Mouse (Mus musculus): ENCODE measurements around the gene Slc25a4. TPM values are rescaled to one million over a fixed set of nuclear protein-coding genes. Genes with fewer than 3 reads are reported as not detected.

The Slc25a4 gene
- polyA plus RNA-seq, 1 experiment, result 876 TPM

DNA sequence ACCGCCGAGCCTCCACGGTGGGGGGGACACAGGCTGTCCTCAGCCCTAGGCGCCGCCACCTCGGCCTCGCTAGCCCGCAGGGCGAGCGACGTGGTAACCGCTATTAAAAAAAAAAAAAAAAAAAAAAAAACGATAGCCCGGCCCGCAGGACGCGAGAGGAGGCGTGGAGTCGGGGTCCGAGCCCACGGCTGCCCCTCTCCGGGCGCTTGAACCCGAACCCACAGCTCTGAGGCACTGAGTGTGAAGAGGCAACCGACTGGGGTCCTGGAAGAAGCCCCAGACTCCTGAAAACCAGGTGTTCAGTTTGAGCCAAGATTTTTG is 47.3 kb downstream of the Slc25a4 start:
- no peaks in the 10 kb centered on the region for H3K4me1 ChIP-seq (ENCODE audit: control insufficient read depth, insufficient read depth, low read length)
- under 1% methylated on average over 25 of the region's 25 CpGs for WGBS
- no peak for DNase-seq
- peak overlapping the region; percentile 89 for H3K27ac ChIP-seq (ENCODE audit: insufficient read depth, low read length)
- no peak for TF ChIP-seq CTCF (IDR thresholded peaks at IDR 0.05; ENCODE audit: borderline replicate concordance, insufficient read depth, low read depth, low read length)
- no peak for TF ChIP-seq POLR2A (IDR thresholded peaks at IDR 0.05; ENCODE audit: borderline replicate concordance, insufficient read depth, low read length)
- H3K4me3 ChIP-seq (replicated peaks; ENCODE audit: insufficient read depth, low read depth, low read length), result peak overlapping the region; percentile 72
- no peaks in the 10 kb centered on the region for H3K27me3 ChIP-seq (ENCODE audit: control insufficient read depth, insufficient read depth, low read length)

DNA sequence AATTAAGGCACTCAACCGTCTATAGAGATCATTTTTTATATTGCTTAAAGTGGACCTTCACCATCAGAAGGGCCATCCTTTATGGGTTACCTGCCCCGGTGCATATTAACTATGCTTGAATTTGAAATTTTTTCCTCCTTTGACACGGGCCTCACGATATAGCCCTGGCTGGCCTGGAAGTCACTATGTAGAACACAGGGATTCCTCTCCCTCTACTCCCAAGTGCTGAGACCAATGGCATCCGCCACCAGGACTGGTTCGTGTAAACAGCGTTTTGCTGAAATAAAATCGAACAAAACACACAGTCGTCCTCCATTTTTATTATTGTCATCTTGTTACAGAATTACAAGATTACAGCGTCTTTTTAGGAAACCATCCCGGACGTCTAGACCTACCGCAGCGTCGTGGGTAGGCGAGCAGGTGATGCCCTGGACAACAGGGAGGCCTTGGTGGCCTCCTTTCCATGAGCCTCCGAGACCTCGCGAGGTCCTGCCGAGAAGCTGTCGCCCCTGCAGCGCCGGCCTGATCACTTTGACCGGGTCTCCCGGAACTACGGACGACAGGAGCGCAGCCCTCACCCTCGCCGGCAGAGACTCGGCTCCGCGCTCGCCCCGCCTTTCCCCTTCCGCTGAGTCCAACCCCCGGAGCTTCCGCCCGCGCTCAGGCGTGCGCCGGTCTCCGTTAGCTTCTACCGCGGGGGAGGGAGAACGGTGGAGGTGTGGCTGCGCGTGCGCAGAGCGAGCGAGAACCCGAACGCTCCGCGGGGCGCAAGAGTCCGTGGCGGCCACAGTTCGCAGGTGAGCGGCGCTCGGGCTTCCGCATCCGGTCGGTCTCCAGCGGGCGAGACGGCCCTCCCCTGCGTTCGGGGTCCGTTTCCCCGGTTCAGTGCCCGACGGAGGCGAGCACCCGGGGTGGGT is 47.9 kb downstream of the Slc25a4 start:
- peak overlapping the region; percentile 89 for H3K27ac ChIP-seq (ENCODE audit: insufficient read depth, low read length)
- no peak for TF ChIP-seq CTCF (IDR thresholded peaks at IDR 0.05; ENCODE audit: borderline replicate concordance, insufficient read depth, low read depth, low read length)
- TF ChIP-seq POLR2A (IDR thresholded peaks at IDR 0.05; ENCODE audit: borderline replicate concordance, insufficient read depth, low read length), result peak; percentile 98
- peak overlapping the region; percentile 72 for H3K4me3 ChIP-seq (replicated peaks; ENCODE audit: insufficient read depth, low read depth, low read length)
- no peaks in the 10 kb centered on the region for H3K4me1 ChIP-seq (ENCODE audit: control insufficient read depth, insufficient read depth, low read length)
- peak; percentile 98 to 99 for DNase-seq
- WGBS, result 1% methylated on average over 77 of the region's 77 CpGs
- H3K27me3 ChIP-seq (ENCODE audit: control insufficient read depth, insufficient read depth, low read length), result no peaks in the 10 kb centered on the region

Other genes with a start within 250 kb of the Slc25a4 start
- gene 1700029J07Rik, start 236.0 kb downstream of the Slc25a4 start, polyA plus RNA-seq (2012; rRNA removed), result 5.1 and 6.9 TPM in 2 replicates
- 68.1 and 71.4 TPM in 2 replicates for gene Ufsp2, start 235.8 kb downstream of the Slc25a4 start, polyA plus RNA-seq (2012; rRNA removed)
- gene Lrp2bp, start 212.0 kb downstream of the Slc25a4 start, polyA plus RNA-seq (2012; rRNA removed), result 0.29 and 0.34 TPM in 2 replicates
- 19.6 and 20.4 TPM in 2 replicates for gene Ankrd37, start 205.6 kb downstream of the Slc25a4 start, polyA plus RNA-seq (2012; rRNA removed)
- gene Cfap97, start 59.5 kb downstream of the Slc25a4 start, polyA plus RNA-seq (2012; rRNA removed), result 17.4 and 17.5 TPM in 2 replicates
- 35.4 and 36.1 TPM in 2 replicates for gene Snx25, start 59.1 kb downstream of the Slc25a4 start, polyA plus RNA-seq (2012; rRNA removed)
- gene Helt, start 83.4 kb upstream of the Slc25a4 start, polyA plus RNA-seq (2012; rRNA removed), result not detected in 2 replicates

Data from cerebellum, adult 2 months (tissue).